Mouse (Mus musculus) gastrocnemius, postnatal 10 days (tissue): ENCODE data around the gene Inpp4b. TPM values are rescaled to one million over a fixed set of nuclear protein-coding genes. Genes with fewer than 3 reads are reported as not detected.

Experiments
- DNase-seq: peaks from one replicate; pipeline ENCODE4 v3.0.0; 2021; ENCODE audit warnings: mixed read lengths
- total RNA-seq, 2 experiments: library from RNA; stranded (reverse); gene quantifications; 2 replicates each; pipeline ENCODE4 v1.2.3; 2021

The Inpp4b gene
- total RNA-seq, 2 experiments from 2014 or later = 15.8 to 20.9 TPM

DNA sequence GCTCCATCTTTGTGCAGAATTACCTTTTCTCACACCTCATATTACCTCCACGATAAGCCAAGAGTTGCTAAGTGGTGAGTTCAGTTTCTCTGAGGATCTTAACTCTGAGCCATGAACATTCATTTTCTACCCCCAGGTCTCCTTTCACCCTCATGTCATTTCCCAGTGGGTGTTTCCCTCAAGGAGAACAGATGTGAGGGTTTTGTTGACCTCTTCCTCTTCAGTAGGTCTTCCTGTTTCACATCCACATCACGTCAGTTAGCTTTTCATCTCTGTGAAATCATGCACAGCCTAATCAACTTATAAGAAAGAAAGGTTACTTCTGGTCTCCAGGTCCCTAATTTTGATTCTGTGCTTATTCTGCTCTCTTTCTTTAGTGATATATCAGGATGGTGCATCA, 124.4 kb downstream of the Inpp4b start:
- no peak for DNase-seq

DNA sequence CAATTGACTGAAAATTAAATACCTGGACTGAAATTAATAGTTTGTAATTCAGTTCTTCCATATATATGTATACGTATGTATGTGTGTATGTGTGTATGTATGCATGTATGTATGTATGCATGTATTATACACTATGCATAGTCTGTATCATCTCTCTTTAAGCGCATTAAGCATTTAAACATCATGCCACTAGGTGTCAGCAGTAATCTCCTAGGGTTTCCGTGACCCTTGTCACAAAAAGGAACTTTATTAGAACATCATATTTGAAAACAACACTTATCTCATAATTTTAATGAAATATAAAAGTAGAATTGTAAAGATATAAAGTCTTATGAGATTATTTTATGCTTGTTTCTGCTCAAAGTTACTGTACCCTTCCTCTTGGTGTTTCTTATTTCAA, 136.3 kb downstream of the Inpp4b start:
- no peak for DNase-seq

DNA sequence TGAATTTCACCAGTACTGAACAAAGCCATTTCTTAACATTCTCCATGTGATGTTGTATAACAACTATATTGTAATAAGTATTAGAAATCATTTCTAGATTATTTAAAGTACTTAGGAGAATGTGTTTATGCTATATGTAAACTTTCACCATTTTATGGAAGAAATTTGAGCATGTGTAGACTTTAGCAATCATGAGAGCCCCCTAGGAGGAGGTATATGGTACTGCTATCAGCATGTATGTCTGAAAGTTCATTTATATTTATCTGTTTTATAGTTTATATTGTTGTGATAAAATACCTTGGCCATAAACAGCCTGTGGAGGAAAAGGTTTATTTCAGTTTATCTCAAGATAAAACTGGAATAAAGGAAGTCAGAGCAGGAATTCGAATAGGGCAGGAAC, 141.5 kb downstream of the Inpp4b start:
- DNase-seq = no peak

DNA sequence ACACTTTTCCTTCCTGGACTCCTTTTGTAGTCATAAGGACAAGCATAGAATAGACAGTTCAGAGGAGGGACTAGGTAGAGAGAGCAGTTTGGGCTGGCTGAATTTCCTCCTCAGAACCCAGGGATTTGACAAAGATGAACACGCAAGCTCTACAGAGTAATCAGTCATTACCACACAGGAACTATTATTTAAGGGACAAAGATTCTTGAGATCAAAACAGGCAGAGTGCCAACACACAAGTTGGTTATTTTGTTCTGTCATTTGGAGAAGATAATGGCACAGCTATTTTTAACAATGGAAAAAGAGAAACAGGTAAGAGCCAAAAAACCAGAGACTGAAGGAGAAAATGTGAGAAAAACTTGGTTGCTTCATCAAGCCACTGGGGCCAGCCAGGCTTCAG, 143.3 kb downstream of the Inpp4b start:
- DNase-seq = no peak

DNA sequence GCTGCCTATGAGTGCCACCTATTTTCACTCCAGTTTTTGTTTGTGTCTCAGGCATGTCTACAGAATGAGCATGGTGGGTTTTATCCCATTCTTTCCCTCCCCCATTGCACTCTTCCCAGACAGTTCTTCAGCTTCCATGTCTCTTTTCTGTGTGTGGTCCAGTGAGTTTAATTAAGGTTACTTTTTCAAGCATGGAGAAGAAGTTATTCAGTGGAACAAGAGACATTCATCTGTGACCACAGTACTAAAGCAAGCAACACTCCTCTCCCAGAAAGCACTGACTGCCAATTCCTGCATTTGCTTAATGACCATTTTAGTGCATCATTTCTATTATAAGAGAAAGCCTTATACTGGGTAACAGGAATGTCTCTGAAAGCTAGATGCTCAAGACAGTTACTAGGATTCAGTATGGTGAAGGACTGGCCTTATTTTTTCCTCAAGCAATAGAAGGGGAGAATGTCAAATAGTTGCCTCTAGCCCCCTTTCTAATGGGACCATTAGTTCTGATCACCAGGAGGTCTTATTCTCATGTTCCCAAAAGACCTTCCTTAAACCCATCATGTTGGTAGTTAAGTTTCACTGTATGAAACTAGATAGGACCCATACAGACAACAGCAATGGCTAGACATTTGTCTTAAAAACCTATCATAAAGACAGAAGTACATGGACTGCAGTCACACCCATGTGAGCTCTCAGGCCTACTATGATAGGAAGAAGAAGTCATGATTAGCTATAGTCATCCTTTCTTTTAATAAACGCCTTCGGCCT, 147.7 kb downstream of the Inpp4b start:
- DNase-seq = no peak

DNA sequence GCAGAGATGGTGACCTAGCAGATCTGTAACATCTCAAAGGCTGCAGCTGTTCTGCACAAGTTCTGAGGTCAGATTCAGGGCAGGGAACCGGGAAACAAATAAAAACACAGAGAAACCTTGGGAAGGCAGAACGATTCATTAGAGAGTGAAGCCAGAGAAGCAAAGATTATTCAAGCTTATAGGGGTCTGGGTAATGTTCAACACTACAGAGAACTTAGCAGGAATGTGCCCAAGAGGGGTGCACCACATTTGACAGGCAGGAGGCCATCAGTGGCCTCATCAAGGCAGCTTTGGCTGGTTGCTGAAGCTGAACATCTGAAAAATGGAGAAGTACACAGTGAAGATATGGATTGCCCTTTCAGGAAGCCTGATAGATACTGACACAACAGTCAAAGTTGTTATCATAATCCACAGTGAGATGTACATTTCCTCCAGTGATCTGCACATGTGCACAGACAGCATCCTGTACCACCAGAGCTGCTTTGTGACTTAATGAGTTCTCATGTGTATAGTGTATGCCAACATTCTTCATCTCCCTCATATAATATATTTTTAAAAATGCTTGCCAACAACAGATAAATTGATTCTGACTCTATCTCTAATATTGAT, 148.8 kb downstream of the Inpp4b start:
- DNase-seq = no peak

DNA sequence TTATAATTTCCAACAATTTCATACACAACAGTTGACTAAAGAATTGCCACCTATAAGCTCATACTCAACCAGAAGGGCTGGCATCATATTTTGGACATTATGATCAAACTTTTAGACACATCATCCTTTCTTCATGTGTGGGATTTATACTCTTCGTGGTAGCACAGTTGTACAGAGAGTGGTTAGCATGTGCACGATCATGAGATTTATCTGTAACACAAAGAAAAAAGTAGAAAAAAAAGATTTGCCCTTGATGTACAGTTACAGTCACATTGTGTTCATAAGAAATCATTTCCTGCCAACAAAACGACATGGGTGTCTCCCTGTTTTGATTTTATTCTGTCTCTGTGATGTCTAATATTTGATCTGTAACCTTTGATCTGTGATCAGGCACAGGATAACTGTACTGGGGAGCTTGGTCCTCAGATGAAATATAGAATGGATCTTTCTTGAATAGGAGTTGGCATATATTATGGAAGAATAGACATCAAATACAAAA, 149.4 kb downstream of the Inpp4b start:
- no peak for DNase-seq

DNA sequence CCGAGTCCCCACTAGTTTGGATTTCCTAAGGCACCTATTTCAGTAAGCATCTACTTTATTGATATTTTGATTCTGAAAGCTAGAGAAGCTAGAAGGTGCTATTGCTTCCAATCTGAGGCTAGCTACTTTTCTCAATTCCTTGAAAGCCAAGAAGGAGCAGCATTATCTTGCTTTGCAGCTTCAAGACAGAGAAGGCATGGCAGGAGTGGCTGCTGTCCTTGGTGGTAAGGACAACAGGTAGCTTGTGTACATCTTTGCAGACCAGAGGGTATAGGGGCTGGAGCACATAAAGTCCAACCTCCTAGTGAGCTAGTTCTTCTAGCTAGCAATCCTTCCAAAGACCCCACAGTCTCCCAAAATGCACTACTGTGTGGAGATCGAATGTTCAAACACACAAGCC, 152.5 kb downstream of the Inpp4b start:
- DNase-seq = no peak

DNA sequence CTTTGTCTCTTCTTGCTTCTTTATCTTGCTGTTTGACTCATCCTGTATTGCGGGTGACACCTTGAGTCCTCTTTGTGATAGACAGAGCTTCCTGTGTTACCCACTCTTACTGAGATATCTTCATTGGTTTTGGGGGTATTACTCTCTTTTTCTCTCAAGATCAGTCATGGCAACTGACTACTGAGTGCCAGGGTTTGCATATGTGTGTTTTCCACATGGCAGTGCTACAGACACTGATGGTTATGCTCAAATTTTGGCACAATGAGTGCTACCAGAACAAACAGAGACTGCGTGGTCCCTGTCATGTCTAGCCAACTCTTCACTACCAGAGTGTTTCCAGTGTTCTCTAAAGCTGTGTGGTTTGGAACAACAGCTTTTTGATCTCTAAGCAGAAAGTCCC, 155.3 kb downstream of the Inpp4b start:
- no peak for DNase-seq

DNA sequence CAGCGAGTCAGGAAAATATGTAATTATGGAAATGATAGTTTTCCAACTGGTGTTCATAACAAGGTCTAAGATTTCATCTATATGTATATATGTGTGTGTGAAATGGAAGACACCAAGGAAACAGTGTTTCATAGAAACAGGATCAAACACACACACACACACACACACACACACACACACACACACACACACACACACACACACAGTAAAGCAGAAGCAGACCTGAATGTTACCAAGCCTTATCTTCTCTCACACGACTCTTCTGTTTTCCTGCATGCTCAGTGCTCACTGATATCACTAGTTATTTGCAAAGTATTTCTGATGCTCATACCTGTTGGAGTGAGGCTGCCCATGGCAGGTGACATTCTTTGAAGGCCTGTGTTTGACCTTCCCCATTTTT, 159.9 kb downstream of the Inpp4b start:
- no peak for DNase-seq

DNA sequence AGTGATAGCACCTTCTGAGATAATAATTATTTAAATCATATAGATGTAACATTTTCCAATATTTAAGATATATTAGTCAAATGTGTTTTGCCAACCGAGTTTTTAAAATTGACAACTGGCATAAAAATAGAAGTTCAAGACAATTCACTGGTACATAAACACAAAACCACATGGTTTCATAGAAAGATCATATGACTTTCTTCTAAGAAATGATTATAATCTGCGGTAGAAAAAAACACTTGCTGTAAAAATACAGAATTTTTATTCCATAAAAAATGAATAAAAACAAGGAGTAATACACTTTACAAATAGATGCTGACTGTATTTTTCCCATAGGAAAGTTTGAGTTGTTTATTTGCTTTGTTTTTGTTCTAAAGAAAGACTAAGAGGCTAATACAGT, 160.6 kb downstream of the Inpp4b start:
- DNase-seq = no peak

DNA sequence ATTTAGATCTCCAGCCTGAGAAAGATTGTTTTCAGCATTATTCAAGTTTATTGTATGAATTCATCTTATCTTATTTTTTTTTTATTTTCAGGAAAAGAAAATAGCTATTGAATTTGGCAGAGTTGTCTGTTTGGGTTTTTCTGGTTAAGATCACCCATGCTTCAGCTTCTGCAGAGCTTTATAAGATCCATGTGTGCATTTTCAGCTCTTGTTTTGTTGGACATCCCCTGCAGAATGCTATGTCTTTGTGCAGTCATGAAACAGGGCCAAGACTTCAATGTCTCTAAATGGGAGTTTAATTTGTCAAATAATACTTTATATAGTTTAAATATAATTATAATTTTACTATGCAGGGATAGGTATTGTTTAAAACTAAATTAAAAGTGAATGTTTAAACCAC, 170.5 kb downstream of the Inpp4b start:
- DNase-seq = no peak

DNA sequence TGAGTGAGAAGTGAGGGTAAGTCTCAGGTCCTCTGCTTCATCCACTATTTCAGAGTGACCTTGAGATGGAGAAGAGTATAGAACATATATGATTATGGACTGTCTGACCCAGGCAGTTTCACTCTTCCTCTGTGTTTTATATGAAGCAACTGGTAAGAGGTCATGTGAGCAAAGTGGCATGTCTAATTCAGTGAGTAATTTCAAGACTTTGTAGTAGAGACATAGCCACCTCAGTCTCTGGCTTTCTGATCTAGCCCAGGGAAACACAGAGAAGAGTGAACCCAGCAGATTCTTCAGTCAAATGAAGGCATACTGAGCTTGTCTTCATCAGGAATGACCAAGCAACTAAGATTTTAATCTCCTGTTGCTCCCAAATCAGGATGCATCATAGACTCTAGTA, 172.1 kb downstream of the Inpp4b start:
- DNase-seq = no peak

DNA sequence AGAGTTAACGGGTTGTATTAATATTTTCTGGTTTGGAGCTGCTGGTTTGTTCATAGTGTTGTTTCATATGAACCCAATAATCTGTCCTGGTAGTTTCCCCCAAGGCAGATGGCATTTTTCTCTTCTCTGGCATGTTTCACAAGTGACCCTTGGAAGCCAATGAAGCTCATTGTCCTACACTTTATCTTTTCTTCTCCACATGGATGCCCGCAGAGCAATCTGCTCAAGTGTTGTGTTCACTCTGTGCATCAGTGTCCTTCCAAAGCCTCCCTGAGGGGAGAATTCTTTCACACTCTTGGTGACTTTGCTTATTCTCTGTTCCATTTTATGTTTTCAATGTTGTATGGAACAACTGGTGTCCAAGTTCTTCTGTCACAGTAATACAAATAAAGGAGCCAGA, 179.7 kb downstream of the Inpp4b start:
- no peak for DNase-seq

DNA sequence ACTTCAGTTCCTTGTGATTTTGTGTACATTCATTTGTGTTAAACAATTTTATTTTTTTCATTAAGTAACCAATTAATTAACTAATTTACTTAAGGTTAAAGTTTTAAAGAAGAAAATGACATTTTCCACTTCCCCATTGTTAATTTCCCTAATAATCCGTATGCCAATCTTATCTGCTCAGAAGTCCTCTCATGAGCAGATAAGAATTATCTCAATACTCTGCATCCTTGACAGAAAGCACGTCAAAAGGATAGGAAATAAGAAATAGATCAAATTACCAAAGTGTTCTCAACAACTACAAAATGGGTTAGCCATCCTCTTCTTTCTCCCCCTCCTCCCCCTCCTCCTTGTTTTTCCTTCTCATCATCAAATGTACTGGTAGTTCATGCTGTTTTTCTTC, 182.2 kb downstream of the Inpp4b start:
- DNase-seq = no peak

DNA sequence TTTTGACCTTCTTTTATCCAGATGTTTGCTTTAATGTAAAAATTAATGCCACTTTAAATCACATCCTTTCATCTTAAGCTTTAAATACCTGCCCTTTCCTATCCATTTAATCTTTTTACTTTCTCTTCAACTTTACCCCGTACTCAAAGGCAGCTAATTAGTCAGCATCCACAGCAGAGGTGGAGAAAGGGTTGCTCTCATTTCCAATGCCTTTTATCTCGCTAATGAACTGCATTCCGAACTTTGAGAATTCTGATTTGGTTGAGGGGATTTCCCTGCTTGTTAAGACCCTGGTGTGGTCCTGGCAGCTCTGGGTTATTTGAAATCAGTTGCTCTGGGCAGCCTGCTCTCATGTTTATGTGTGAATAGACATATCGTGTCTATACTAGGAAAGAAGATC, 185.3 kb downstream of the Inpp4b start:
- DNase-seq = no peak

DNA sequence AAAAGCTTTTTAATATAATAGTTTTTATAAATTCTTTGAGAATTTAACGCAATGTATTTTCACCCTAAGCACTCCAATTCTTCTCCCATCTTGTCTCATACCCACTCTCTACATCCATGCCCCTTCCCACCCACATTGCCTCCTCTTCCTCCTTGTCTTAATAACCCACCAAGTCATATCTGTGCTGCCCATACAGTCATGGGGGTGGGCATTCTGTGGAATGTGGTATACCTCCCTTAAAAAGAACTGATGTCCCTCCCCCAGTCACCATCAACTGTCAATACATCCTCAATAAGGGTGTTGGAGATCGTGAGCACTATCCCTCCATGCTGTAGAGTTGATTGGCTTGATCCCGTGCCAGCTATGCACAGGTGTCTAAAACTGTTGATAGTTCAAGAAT, 196.0 kb downstream of the Inpp4b start:
- DNase-seq = no peak

DNA sequence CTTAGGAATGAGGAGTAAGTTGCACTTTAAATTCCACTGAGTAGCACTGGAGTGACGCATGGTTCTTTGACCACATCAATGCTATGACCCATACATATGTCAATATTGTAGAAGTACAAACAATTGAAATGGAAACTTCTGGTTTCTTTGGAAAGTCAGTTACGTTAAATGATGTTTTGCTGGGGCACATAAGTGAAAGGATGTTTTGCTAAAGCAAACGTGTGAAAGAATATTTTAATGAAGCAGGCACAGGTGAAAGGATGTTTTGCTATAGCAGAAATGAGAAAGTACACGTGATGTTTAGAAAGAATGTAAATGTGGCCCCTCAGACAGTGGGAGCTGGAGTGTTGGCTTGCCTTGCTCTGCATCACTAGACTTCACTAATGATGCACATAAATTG, 216.2 kb downstream of the Inpp4b start:
- DNase-seq = no peak

DNA sequence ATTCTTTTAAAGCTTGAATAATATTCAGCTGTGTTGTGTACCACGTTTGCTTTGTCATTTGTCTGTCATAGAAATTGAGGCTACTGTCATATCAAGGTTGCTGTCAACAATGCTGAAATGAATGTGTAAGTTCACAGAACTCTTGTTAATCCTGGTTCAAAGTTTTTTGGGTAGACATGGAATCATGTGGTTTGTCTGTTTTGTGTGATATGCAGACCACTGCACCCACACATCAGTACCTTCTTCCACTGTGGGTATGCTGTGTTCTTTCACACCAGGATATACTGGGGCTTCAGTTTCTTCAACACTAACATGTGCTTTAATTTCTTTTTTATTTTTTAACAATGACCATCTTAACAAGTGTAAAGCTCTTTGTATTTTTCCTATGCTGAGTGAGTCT, 220.0 kb downstream of the Inpp4b start:
- DNase-seq = no peak

DNA sequence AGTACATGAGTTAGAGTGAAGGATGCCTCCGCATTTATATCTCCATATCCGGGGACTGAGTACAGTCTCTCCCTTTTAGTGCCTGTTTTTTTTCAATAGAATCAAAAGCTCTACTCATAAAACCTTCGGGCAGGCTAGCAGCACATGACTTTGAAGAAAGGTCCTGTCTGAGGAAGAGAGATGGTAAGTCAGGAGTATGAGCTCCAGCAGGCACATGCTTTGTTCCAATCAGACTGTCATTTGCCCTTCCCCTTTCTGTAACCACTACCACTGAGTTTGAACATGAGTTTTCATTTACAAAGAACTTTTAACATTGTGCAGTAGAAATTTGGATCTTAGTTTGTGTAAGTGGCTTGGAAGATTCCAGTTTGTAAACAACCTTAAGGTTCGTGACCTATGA, 223.1 kb downstream of the Inpp4b start:
- no peak for DNase-seq

DNA sequence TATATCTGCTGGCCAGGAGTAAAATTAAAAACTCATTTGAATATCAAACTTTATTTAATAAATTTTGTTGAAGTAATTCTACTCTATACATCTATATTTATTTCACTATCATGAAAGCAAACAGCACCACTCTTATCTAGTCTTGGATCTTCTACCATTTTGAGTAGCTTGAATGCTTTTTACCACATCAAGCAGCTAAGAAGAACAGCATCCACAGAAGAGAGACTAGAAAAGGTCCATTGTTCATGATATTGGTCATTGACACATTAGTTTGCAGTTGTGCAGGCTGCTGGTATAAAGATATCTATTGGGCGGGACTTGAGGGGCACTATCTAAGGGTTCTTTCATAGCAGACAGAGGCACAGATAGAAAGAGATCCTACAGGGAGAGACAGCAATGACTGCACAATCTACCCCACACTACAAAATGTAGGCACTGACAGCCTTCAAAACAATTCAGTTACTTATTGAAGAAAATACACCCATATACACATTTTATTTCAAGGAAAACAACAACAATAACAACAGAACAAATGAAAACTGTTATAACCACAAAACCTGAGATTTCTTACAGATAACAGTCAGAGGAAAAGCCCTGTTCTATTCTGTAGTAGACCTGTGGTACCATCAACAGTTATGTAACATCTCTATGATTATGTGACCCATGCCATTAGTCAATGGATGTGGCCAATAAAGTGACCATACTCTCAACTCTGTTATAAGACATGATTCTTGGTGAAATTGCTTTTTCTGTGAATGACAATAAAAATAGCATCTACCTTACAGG, 230.2 kb downstream of the Inpp4b start:
- no peak for DNase-seq

DNA sequence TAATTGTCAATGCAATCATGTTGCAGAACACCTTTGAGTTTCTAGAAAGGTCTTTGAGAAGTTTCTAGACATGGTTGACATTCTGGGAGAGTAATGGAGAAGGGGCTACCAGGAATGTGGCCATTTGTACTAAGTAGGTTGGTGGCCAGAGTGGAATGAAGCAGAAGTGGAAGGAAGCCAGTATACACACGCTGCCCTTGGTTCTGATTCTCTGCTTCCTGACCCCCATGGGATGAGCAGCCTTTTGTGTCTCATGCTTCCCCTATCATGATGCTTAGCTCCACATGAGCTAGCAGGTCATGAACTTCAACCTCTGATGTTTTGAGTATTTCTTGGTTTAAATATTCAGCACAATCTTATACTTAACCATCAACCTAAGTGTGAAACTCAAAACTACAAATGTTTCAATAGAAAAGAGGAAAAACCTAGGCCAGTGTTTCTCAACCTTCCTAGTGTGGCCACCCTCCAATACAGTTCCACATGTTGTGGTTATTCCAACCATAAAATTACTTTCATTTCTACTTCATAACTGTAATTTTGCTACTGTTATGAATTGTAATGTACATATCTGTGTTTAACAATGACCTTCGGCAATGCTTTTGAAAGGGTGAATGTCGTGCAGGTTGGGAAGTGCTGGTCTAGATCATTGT, 233.0 kb downstream of the Inpp4b start:
- DNase-seq = no peak

DNA sequence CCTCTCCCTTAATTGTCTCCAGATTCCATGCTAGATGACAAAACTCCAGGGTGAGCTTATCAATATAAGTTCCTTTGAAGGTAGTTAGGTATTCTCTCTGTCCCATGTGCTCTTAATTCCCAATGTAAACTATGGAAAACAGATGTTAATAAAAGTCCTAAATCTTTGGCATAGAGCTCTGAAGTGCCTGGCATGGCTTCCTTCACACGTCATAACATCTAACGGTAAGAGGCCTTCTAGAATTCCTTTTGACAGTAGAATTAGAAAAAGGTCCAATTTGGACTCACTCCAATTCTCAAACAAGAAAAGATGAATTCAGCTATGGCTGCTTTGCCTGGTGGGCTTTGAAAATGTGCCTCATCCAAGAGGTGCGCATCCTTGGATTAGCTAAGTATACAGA, 236.6 kb downstream of the Inpp4b start:
- DNase-seq = no peak
